Mouse (Mus musculus) lung, adult 2 months (tissue): ENCODE results near the gene Lrrc28.

Experiments
- CTCF ChIP-seq: fragments of 200-500 bp; IDR thresholded peaks from 2 replicates; pipeline ENCODE4 v1.5.1; 2011; ENCODE audit warnings: mild to moderate bottlenecking, low read length, control low read depth; ENCODE audit not compliant: insufficient read depth
- POLR2A ChIP-seq: fragments of 200-500 bp; IDR thresholded peaks from 2 replicates; pipeline ENCODE4 v1.6.1; 2011; ENCODE audit warnings: low read depth, mild to moderate bottlenecking, control low read depth, low read length, borderline replicate concordance; ENCODE audit errors: extremely low read depth

DNA sequence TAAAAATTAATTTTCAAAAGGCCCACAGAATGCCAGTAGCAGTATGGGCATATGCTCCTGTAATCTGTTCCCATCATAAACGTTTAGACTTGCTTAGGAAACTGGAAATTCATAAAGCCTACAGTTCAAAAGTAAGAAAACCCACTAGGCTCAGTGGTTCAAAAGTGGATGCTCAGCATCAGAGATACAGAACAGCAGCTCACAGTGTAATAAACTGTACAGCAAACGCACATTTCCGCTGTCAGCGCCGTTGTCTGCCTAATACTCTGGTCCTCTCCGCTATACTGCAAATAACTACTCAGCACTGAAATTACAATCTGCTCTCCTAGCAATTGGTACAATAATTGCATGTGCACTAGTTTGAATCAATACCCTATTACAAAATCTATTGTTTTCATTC lies 67.0 kb downstream of the Lrrc28 start:
- TF ChIP-seq CTCF (no peak), POLR2A (no peak)
